Mouse (Mus musculus) kidney, postnatal 25 days (tissue): Measurements from ENCODE around the gene Dnajc30.
"Not testable (repeated sequence)": the region's sequence is repeated elsewhere in the genome, so short reads cannot be mapped to it uniquely, and the experiment has no call there.

Experiments used
- DNase-seq, 2 experiments: peaks; one replicate each; pipeline ENCODE4 v3.0.0; 2021; ENCODE audit warnings: mixed read lengths in 2 of 2

The Dnajc30 gene

GRCm38 (mm10) chr5:135063629-135064381 is at the start of gene Dnajc30:
Dnajc30 (plus strand) TSS chr5:135064202.
- peak; percentile 98 to 99 for DNase-seq

- DNase-seq, result peak; percentile 86 to 93
Observed at GRCm38 (mm10) chr5:135015497-135015896, 48.5 kb upstream of the Dnajc30 start.

GRCm38 (mm10) chr5:135016224-135016759 is 47.7 kb upstream of the Dnajc30 start:
- no peak for DNase-seq

- DNase-seq, result peak; percentile 94 to 95
Observed at GRCm38 (mm10) chr5:135021814-135022213, 42.2 kb upstream of the Dnajc30 start.

GRCm38 (mm10) chr5:135023344-135024173 is 40.4 kb upstream of the Dnajc30 start, which contains the start of gene Stx1a:
Stx1a (plus strand) TSS chr5:135023482.
- peak; percentile 87 to 91 for DNase-seq

- DNase-seq, result peak in 1 of 2 experiments; percentile 50
Observed at GRCm38 (mm10) chr5:135024665-135025224, 39.3 kb upstream of the Dnajc30 start.

GRCm38 (mm10) chr5:135025899-135026298 is 38.1 kb upstream of the Dnajc30 start:
- no peak for DNase-seq

GRCm38 (mm10) chr5:135029007-135029854 is 34.8 kb upstream of the Dnajc30 start:
- peak; percentile 65 to 69 for DNase-seq

GRCm38 (mm10) chr5:135032581-135032980 is 31.4 kb upstream of the Dnajc30 start:
- no peak for DNase-seq

- DNase-seq, result no peak
Observed at GRCm38 (mm10) chr5:135034593-135034992, 29.4 kb upstream of the Dnajc30 start.

GRCm38 (mm10) chr5:135035608-135036359 is 28.2 kb upstream of the Dnajc30 start:
- DNase-seq, result peak; percentile 42 to 83

GRCm38 (mm10) chr5:135037946-135038345 is 26.1 kb upstream of the Dnajc30 start:
- no peak for DNase-seq

- DNase-seq, result no peak
Observed at GRCm38 (mm10) chr5:135039541-135039940, 24.5 kb upstream of the Dnajc30 start.

GRCm38 (mm10) chr5:135040059-135040458 is 23.9 kb upstream of the Dnajc30 start:
- no peak for DNase-seq

- no peak for DNase-seq
Observed at GRCm38 (mm10) chr5:135040777-135041176, 23.2 kb upstream of the Dnajc30 start.

- DNase-seq, result no peak
Observed at GRCm38 (mm10) chr5:135042105-135042788, 21.8 kb upstream of the Dnajc30 start.

- DNase-seq, result no peak
Observed at GRCm38 (mm10) chr5:135044575-135044974, 19.4 kb upstream of the Dnajc30 start.

- DNase-seq, result no peak
Observed at GRCm38 (mm10) chr5:135048539-135048938, 15.5 kb upstream of the Dnajc30 start.

GRCm38 (mm10) chr5:135049268-135049667 is 14.7 kb upstream of the Dnajc30 start:
- DNase-seq, result not testable (repeated sequence)

GRCm38 (mm10) chr5:135053356-135053755 is 10.6 kb upstream of the Dnajc30 start:
- DNase-seq, result no peak

GRCm38 (mm10) chr5:135064382-135064766 is 372 bp downstream of the Dnajc30 start:
- DNase-seq, result no peak
